9 mouse cellular contexts compared by ENCODE assay signal in the genomic region with DNA sequence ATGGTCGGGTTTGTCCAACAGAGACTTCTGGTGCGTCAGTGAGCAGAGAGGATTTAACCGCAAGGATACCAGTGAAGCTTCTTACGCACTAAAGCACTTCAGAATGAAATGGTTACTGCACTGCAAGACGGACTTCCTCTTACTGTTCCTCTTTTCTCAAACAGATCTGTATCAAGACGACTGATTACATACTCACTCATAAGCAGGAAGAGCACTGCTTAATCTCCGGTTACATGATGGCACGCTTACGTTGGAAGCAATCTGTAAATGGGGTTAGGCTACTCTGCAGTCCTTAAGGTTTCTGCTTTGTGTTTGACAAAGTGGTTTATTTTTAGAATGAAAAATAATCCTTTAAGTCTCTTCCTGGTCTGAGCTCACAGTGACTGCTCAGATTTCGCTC. TPM values are rescaled to one million over a fixed set of nuclear protein-coding genes. Genes with fewer than 3 reads are reported as not detected.
DNase-seq lines count a peak whose midpoint lies in the region; ATAC-seq and TF ChIP-seq lines count a peak whose summit lies in the region.
"Had no signal": no experiment of that assay in that cellular context is flagged by ENCODE, and none has a peak within 500 bp of the region (broad histone marks: within the 10 kb centered on the region; RNA-seq: fewer than 3 reads in every experiment).

No protein-coding gene starts in this region.

- intact Hi-C loops in heart, postnatal 14 days (cut with DNase I), result no loop called here

- no peak for ATAC-seq in heart, embryonic 14.5 days (ENCODE audit: insufficient number of reproducible peaks, insufficient read depth, low FRiP score, low read depth)
- ATAC-seq in hematopoietic stem cell, adult 5-6 weeks (replicated peaks in 1 of 2; ENCODE audit: insufficient read depth in 1 of 2, low FRiP score in 2 of 2, low TSS enrichment in 1 of 2, low read depth in 1 of 2, poor library complexity in 2 of 2, severe bottlenecking in 2 of 2), result peak; percentile 95 to 98
- ATAC-seq in inflammation-experienced regulatory T-cells, adult 6 months, result no peak

- whole genome bisulfite sequencing in heart, embryonic 14.5 days, result 4% methylated on average over 10 of the region's 10 CpGs
- WGBS in forebrain, embryonic 10.5 days, result 73% methylated on average over 10 of the region's 10 CpGs

- peaks cover 0 to 5% of the 10 kb centered on the region in 2 experiments; a peak in 1 of 4 replicates for H3K4me1 ChIP-seq in heart, embryonic 14.5 days (ENCODE audit: control insufficient read depth in 2 of 2, insufficient read depth in 2 of 2, low read length in 2 of 2)
- H3K4me1 ChIP-seq in MEL (ENCODE audit: control insufficient read depth in 1 of 2, insufficient read depth in 2 of 2, low read length in 2 of 2), result no peaks in the 10 kb centered on the region
- H3K4me1 ChIP-seq in megakaryocyte, embryonic 14.5 days, result peaks cover 19% of the 10 kb centered on the region
- peaks cover 11% of the 10 kb centered on the region for H3K4me1 ChIP-seq in forebrain, embryonic 10.5 days

- no peak for TF ChIP-seq POLR2A in MEL (IDR thresholded peaks at IDR 0.05; ENCODE audit: control insufficient read depth in 1 of 2, insufficient read depth in 1 of 2, low read depth in 1 of 2, low read length in 2 of 2, poor library complexity in 1 of 2)

- H3K4me3 ChIP-seq in heart, embryonic 14.5 days (ENCODE audit: control insufficient read depth in 1 of 2, insufficient read depth in 1 of 2, low read depth in 1 of 2, low read length in 2 of 2), result peak overlapping the region in 1 of 2 experiments; percentile 32; a peak in 3 of 4 replicates
- H3K4me3 ChIP-seq in MEL (ENCODE audit: control insufficient read depth in 1 of 2, insufficient read depth in 1 of 2, low read depth in 2 of 2, low read length in 2 of 2), result no peak overlapping the region
- peak overlapping the region; percentile 62 for H3K4me3 ChIP-seq in megakaryocyte, embryonic 14.5 days (replicated peaks)
- H3K4me3 ChIP-seq in forebrain, embryonic 10.5 days, result no peak overlapping the region

- no peak for TF ChIP-seq CTCF in MEL (IDR thresholded peaks at IDR 0.05 in 2 of 3, conservative IDR thresholded peaks at IDR 0.05 in 1 of 3; ENCODE audit: control insufficient read depth in 1 of 3, insufficient read depth in 1 of 3, low read depth in 2 of 3, low read length in 3 of 3, poor library complexity in 1 of 3, severe bottlenecking in 1 of 3)

- H3K4me2 ChIP-seq in heart, embryonic 14.5 days (ENCODE audit: low read length), result peak overlapping the region; percentile 70

- H3K27me3 ChIP-seq in heart, embryonic 14.5 days (ENCODE audit: control insufficient read depth, insufficient read depth, low read length), result no peaks in the 10 kb centered on the region
- no peaks in the 10 kb centered on the region for H3K27me3 ChIP-seq in MEL (ENCODE audit: control insufficient read depth in 1 of 2, insufficient read depth in 2 of 2, low read length in 2 of 2)
- no peaks in the 10 kb centered on the region for H3K27me3 ChIP-seq in megakaryocyte, embryonic 14.5 days (replicated peaks)
- H3K27me3 ChIP-seq in forebrain, embryonic 10.5 days (ENCODE audit: poor library complexity, severe bottlenecking), result no peaks in the 10 kb centered on the region

- H3K36me3 ChIP-seq in heart, embryonic 14.5 days (ENCODE audit: control insufficient read depth, insufficient read depth, low read length), result no peaks in the 10 kb centered on the region
- H3K36me3 ChIP-seq in MEL (ENCODE audit: control insufficient read depth in 1 of 2, insufficient read depth in 2 of 2, low read length in 2 of 2), result no peaks in the 10 kb centered on the region
- no peaks in the 10 kb centered on the region for H3K36me3 ChIP-seq in megakaryocyte, embryonic 14.5 days (replicated peaks; ENCODE audit: low read length)
- no peaks in the 10 kb centered on the region for H3K36me3 ChIP-seq in forebrain, embryonic 10.5 days (replicated peaks)
- H3K36me3 ChIP-seq: G1E had no signal

- peak; percentile 44 to 51; a peak in 2 of 4 replicates for TF ChIP-seq EP300 in MEL (IDR thresholded peaks at IDR 0.05; ENCODE audit: low read depth in 1 of 2, low read length in 2 of 2)

- H3K9me3 ChIP-seq in heart, embryonic 14.5 days (ENCODE audit: control insufficient read depth, low read length), result no peaks in the 10 kb centered on the region
- H3K9me3 ChIP-seq in MEL (replicated peaks; ENCODE audit: insufficient read depth, low read length), result no peaks in the 10 kb centered on the region
- no peaks in the 10 kb centered on the region for H3K9me3 ChIP-seq in megakaryocyte, embryonic 14.5 days
- no peaks in the 10 kb centered on the region for H3K9me3 ChIP-seq in forebrain, embryonic 10.5 days

- H3K79me2 ChIP-seq in MEL (ENCODE audit: control insufficient read depth, insufficient read depth, low read length, poor library complexity), result no peaks in the 10 kb centered on the region

- DNase-seq in heart, postnatal 14 days, result no peak
- DNase-seq in MEL (ENCODE audit: low read depth, low spot score), result peak; percentile 44
- DNase-seq in spleen, postnatal 10 days (ENCODE audit: low spot score in 2 of 2), result no peak
- no peak for DNase-seq in forebrain, embryonic 10.5 days (ENCODE audit: extremely low spot score, low spot score)

- H3K27ac ChIP-seq in heart, embryonic 14.5 days (replicated peaks in 1 of 2; ENCODE audit: control insufficient read depth in 1 of 2, insufficient read depth in 1 of 2, low read depth in 2 of 2, low read length in 2 of 2), result peak overlapping the region; percentile 5 to 55; a peak in 3 of 4 replicates
- no peak overlapping the region for H3K27ac ChIP-seq in MEL (ENCODE audit: control insufficient read depth, low read depth, low read length)
- H3K27ac ChIP-seq in forebrain, embryonic 10.5 days, result no peak overlapping the region

- TF ChIP-seq RAD21 in MEL (IDR thresholded peaks at IDR 0.05; ENCODE audit: low read depth, low read length), result no peak

- no peak overlapping the region for H3K9ac ChIP-seq in heart, embryonic 14.5 days (ENCODE audit: low read length)
- no peak overlapping the region for H3K9ac ChIP-seq in MEL (ENCODE audit: control insufficient read depth, low read depth, low read length, poor library complexity, severe bottlenecking)

TF ChIP-seq in MEL, 35 proteins besides CTCF, POLR2A, EP300 and RAD21:
- TF ChIP-seq JUND (IDR thresholded peaks at IDR 0.05; ENCODE audit: low read depth, low read length) (no peak), ELF1 (IDR thresholded peaks at IDR 0.05; ENCODE audit: low read depth, low read length) (0 out of 2 replicates have a peak, but pooled peaks have one; percentile 27), RCOR1 (IDR thresholded peaks at IDR 0.05; ENCODE audit: low read depth, low read length) (peak; percentile 45; the same call in 1 of the 2 replicates), KAT2A (conservative IDR thresholded peaks at IDR 0.05; ENCODE audit: low read depth, low read length) (no peak), MAFK (IDR thresholded peaks at IDR 0.05; ENCODE audit: borderline replicate concordance, low read depth, low read length) (no peak), GATA1 (IDR thresholded peaks at IDR 0.05; ENCODE audit: low read depth, low read length) (peak; percentile 52), USF2 (IDR thresholded peaks at IDR 0.05; ENCODE audit: borderline replicate concordance in 1 of 2, insufficient read depth in 1 of 2, low read depth in 1 of 2, low read length in 2 of 2) (no peak), MXI1 (IDR thresholded peaks at IDR 0.05; ENCODE audit: low read depth, low read length) (no peak)

RNA-seq across cellular contexts. Expression of gene Edil3, which starts 7.1 kb away (rescaled TPM):
- polyA plus RNA-seq in heart, embryonic 14.5 days (2014; fragmentation: Nextera tagmentation; extraction: Ambion mirVana), result 5.3 and 5.8 TPM in 2 replicates
- total RNA-seq in heart, postnatal 14 days (2021), result under 1 TPM; 0.15 to 0.22 TPM
- total RNA-seq in MEL (2012; rRNA removed), result not detected in 2 replicates
- polyA plus RNA-seq in MEL (2012; ENCODE audit: insufficient read depth in 1 of 2, insufficient read length in 2 of 2, low read depth in 1 of 2, low replicate concordance in 2 of 2, missing spikeins in 1 of 2), result not detected
- total RNA-seq in hematopoietic stem cell, adult 5-6 weeks (2017), result 0.30 and 1.9 TPM in 2 replicates
- polyA plus RNA-seq in megakaryocyte, embryonic 14.5 days (2012; ENCODE audit: insufficient read depth, low replicate concordance), result 0.89 TPM in 1 of 2 replicates, not detected in the other
- 10.4 and 11.3 TPM in 2 replicates for polyA plus RNA-seq in forebrain, embryonic 10.5 days (2016; fragmentation: Nextera tagmentation; extraction: Ambion mirVana)
- under 1 TPM in 1 of 3 experiments, not detected in 2; 0.17 TPM for polyA plus RNA-seq in inflammation-experienced regulatory T-cells, adult 6 months (2017; shearing (Covaris generic))
- polyA plus RNA-seq: G1E had no signal

Comparison
In these comparisons a context has a peak if more than half of its experiments do, and no peak if none do; other contexts are left out.
1. ATAC-seq: peak in hematopoietic stem cell, adult 5-6 weeks (2 of 2); none in heart, embryonic 14.5 days (single experiment) and inflammation-experienced regulatory T-cells, adult 6 months (single experiment).
2. H3K27ac ChIP-seq: peak in heart, embryonic 14.5 days (2 of 2); none in MEL (single experiment) and forebrain, embryonic 10.5 days (single experiment).